Mouse (Mus musculus): ENCODE data around the gene Camkk2. TPM values are rescaled to one million over a fixed set of nuclear protein-coding genes. Genes with fewer than 3 reads are reported as not detected.

Camkk2 gene
- polyA plus RNA-seq, 1 experiment from 2014 or later = 73.4 TPM

DNA sequence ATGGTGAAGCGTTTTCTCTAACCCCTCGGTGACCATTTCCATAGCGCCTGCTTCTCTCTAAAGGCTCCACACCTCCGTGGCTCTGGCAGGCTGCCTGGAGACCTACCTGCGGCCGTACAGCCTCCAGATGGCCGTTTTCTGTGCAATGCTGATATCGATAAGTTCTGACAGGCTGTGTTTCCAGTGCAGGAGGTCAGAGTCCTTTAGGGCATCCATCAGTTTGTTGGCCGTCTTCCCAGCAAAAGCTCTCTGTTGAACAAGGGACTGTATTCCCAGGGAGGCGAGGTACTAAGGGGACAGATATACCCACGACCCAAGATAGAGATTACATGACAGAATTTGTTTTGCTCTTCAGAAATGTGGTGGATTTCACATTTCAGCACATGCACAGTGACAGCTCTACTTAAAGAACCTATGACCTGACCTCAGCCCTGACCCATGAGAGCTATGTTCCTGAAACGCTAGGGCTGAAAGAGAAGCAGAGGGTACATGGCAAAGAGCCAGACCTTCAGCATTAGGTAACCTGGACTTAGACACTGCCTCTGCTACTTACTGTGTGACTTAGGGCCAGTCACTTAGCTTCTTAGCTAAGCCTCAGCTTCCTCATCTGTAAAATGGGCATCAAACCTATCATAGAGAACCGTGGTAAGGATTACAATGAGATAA lies 21.3 kb upstream of the Camkk2 start:
- Histone ChIP-seq H3K27me3 (no peaks in the 10 kb centered on the region), H3K36me3 (peaks cover 88% of the 10 kb centered on the region)

DNA sequence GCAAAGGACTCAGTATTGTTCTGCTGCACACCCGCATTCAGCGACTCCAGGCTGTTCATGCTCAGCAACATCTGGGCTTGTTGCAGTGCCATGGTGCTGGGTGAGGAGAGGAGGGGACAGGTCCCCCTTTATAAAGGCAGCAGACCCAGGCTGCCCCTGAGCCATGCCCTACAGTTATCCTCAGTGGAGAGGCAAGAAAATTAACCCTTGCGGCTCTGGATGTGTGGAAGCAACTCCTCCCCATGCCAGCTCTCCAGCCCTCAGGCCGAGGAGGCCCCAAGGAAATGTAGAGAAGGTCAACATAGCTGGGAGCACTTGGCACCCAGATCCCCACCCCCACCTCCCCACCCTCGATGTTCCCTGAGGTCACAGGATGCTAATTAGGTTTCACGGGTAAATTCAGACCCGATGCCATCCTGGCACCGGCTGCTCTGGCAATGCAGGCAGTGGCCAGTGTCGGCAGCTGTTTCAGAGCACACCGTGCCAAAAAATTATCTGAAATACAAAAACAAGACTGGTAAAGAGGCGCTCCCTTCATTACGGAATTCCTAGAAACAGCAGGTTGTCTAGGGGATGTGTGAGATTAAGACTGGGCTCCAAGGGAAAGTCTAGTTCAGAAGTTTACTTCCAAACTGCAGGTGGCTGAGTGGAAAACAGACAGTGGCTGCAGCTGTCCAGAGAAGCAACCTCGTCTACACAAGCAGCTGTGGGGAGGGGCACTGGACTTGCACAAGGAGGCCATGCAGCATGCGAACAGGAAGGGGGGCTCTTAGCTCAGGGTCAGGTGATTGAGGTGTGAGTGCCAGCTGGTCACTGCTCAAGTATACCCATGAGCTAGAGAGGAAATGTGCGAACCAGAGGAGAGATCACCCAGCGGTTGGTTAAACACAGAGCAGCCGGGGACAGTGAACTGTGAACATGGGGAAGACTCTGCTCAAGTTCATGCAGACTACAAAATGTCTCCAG lies 20.5 kb upstream of the Camkk2 start:
- Histone ChIP-seq H3K9me3 (no peaks in the 10 kb centered on the region), H3K4me1 (replicated peaks) (peaks cover 25% of the 10 kb centered on the region), H3K4me3 (no peak overlapping the region), H3K9ac (no peak overlapping the region), H3K27me3 (no peaks in the 10 kb centered on the region), H3K27ac (replicated peaks) (peak overlapping the region; percentile 70), H3K36me3 (peaks cover 85% of the 10 kb centered on the region), H3K4me2 (peak overlapping the region; percentile 5; the same call in 1 of the 2 replicates)
- WGBS = 62% methylated on average over 17 of the region's 17 CpGs
- ATAC-seq (ENCODE audit: low FRiP score, low read depth) = peak; percentile 61

More for the DNA sequence above, 21.3 kb upstream of the Camkk2 start:
- Histone ChIP-seq H3K9me3 (no peaks in the 10 kb centered on the region), H3K4me2 (no peak overlapping the region), H3K9ac (no peak overlapping the region), H3K27ac (replicated peaks) (peak overlapping the region; percentile 70), H3K4me3 (no peak overlapping the region), H3K4me1 (replicated peaks) (peaks cover 25% of the 10 kb centered on the region)
- 66% methylated on average over 13 of the region's 13 CpGs for WGBS
- no peak; the same call in 1 of the 2 replicates for ATAC-seq (ENCODE audit: low FRiP score, low read depth)

DNA sequence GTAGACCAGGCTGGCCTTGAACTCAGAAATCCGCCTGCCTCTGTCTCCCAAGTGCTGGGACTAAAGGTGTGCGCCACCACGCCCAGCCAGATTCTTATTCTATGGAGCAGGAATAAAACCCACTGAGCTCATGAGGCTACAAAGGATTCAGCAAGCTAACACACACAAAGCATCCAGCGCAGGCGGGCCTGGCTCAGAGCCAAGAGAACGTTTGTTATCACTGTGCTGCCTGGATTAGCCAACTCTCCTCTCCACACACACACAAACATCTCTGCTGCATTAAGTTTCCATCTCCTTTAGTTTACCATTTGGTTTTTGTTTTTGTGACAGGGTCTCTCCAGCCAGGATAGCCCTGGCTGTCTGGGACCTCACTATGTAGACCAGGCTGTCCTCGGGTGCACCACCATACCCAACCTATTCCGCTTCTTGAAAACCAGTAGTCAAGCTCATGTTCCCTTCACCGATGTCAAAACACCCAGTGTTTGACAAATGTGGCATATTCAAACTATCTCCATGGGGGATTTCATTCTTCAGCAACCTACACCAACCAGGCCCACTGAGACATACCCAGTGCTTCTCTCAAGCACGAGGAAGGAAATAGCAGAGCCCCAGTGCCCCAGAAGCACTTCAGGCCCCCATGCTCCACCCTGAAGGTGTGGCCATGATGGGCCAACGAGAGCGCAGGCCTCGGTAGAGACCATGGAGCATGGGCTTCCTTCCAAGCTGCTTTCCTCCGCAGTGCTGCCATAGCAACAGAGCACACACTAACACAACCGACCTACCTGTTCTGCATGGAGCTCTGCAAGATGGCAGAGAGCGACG lies 19.6 kb upstream of the Camkk2 start:
- peaks cover 82% of the 10 kb centered on the region for H3K36me3 ChIP-seq
- no peak overlapping the region for H3K4me3 ChIP-seq
- H3K4me1 ChIP-seq (replicated peaks) = peaks cover 25% of the 10 kb centered on the region
- H3K27ac ChIP-seq (replicated peaks) = peak overlapping the region; percentile 70
- no peaks in the 10 kb centered on the region for H3K27me3 ChIP-seq
- WGBS = 54% methylated on average over 17 of the region's 17 CpGs
- ATAC-seq (ENCODE audit: low FRiP score, low read depth) = peak; percentile 75
- no peak overlapping the region for H3K9ac ChIP-seq
- H3K4me2 ChIP-seq = peak overlapping the region; percentile 5; the same call in 1 of the 2 replicates
- H3K9me3 ChIP-seq = no peaks in the 10 kb centered on the region

DNA sequence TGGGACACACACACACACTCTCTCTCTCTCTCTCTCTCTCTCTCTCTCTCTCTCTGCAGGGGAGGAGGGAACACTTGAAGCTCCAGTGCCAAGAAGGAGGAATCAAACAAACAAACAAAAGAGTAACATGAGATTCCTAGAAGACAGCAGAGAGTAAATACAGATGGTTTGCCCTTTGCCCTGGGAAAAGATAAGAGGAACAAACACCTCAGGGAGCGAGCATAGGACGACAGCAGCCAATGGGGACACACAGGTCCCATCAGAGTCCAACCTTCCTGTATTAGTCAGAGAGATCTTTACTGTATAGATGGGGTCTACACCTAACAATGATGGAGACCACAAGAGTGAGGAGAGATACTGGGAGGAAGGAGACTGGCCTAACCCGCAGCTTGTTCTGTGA lies 18.7 kb upstream of the Camkk2 start:
- no peak overlapping the region for H3K9ac ChIP-seq
- 94% methylated on average over 3 of the region's 3 CpGs for WGBS
- H3K27ac ChIP-seq (replicated peaks) = no peak overlapping the region
- H3K4me1 ChIP-seq (replicated peaks) = peaks cover 25% of the 10 kb centered on the region
- peaks cover 83% of the 10 kb centered on the region for H3K36me3 ChIP-seq
- no peak overlapping the region for H3K4me3 ChIP-seq
- no peak for ATAC-seq (ENCODE audit: low FRiP score, low read depth)
- no peak overlapping the region for H3K4me2 ChIP-seq
- H3K27me3 ChIP-seq = no peaks in the 10 kb centered on the region
- no peaks in the 10 kb centered on the region for H3K9me3 ChIP-seq

DNA sequence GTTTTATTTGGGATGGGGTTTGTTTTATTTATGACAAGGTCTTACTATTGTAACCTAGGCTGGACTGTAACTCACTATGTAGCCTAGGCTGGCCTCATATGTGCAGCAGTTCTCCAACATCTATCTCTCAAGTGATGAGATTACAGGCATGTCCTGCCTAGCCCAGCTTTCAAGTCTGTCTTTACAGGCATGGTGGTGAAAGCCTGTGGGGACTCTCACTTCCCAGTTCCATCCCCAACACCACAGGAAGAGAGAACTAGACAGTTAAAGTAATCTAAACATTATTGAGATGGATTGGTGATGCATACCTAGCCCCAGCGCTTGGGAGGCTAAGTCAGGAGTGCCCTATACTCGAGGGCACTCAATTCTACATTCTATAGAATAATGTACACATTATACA lies 9.5 kb upstream of the Camkk2 start:
- ATAC-seq (ENCODE audit: low FRiP score, low read depth) = no peak
- H3K4me3 ChIP-seq = no peak overlapping the region
- H3K36me3 ChIP-seq = peaks cover 58% of the 10 kb centered on the region
- H3K9ac ChIP-seq = no peak overlapping the region
- 91% methylated on average over 2 of the region's 2 CpGs for WGBS
- 0 out of 2 replicates have a peak, but pooled peaks cover 3% of the 10 kb centered on the region for H3K4me1 ChIP-seq (replicated peaks)
- H3K27ac ChIP-seq (replicated peaks) = no peak overlapping the region
- H3K9me3 ChIP-seq = no peaks in the 10 kb centered on the region
- no peak overlapping the region for H3K4me2 ChIP-seq
- H3K27me3 ChIP-seq = no peaks in the 10 kb centered on the region

DNA sequence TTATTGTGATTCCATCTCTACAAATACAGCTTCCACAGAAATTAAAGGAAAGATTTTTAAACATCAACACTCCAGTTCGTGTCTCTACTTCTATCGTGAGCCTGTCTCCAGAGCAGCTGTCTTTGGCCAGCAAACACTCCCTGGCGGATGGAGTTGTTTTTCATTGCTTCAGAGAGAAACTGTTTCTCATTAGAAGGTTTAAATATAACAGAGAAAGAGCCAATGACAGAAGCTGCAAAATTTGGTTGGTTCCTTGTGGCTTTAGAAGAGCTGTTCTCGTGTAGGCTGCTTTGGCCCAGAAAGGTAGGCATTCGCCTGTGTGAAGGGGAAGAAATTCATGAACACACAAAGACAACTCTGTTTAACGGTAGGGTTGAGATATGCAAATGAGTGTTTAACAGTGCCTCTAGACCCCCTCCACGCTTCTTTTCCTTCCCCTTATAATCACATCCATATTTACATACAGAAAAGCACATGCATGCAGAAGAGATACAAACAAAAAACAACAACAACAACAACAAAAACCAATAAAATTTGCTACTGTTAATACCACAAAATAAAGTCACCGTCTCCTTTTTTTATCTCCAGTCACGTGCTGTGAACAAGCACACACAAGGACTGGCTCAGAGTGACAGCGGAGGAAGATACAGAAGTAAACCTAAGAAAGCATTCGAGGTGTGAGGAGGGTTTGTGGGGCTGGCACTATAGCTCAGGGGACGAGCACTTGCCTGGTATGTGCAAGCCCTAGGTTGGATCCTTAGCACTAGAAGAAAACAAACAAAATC lies 7.0 kb upstream of the Camkk2 start:
- no peak overlapping the region for H3K9ac ChIP-seq
- no peaks in the 10 kb centered on the region for H3K9me3 ChIP-seq
- H3K36me3 ChIP-seq = peaks cover 37% of the 10 kb centered on the region
- 0 out of 2 replicates have a peak, but pooled peaks cover 3% of the 10 kb centered on the region for H3K4me1 ChIP-seq (replicated peaks)
- H3K4me2 ChIP-seq = no peak overlapping the region
- 67% methylated on average over 12 of the region's 12 CpGs for WGBS
- H3K27ac ChIP-seq (replicated peaks) = 0 out of 2 replicates have a peak overlapping the region, but pooled peaks have one; percentile 51
- no peak overlapping the region for H3K4me3 ChIP-seq
- ATAC-seq (ENCODE audit: low FRiP score, low read depth) = no peak
- H3K27me3 ChIP-seq = no peaks in the 10 kb centered on the region

DNA sequence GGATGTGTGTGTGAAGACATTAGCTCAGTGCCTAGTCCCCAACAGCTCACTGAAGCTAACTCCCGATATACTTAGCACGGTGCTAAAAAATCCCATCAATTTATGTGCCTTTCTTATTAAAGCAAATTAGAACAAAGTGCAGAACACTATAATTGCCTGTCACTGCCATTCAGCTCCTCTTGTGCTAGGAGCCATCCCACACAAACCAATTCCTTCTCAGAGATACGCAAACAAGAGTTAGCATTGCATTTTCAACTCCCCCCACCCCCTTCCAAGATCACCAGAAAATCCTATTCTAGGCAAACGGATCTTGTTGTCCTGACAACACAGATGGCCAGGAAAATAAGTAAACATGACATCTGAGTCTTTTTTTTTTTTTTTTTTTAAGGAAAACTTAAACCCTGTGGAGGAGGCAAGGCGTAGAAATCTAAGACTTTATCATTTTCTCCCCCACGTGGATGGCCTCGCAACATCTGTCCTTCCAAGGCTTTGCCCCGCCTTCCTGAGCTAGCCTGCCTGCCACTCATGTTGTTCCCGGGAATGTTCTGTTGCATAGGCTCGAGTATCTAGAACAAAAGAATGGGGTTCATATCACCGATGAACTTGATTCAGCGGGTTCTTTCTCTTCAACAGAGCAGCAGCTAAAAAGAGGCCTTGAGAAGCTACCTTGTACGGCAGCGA lies 4.7 kb upstream of the Camkk2 start:
- Histone ChIP-seq H3K9me3 (no peaks in the 10 kb centered on the region), H3K4me1 (replicated peaks) (peaks cover 8% of the 10 kb centered on the region), H3K27me3 (no peaks in the 10 kb centered on the region), H3K4me3 (no peak overlapping the region), H3K36me3 (peaks cover 31% of the 10 kb centered on the region), H3K4me2 (no peak overlapping the region), H3K27ac (replicated peaks) (no peak overlapping the region), H3K9ac (no peak overlapping the region)
- no peak for ATAC-seq (ENCODE audit: low FRiP score, low read depth)
- WGBS = 50% methylated on average over 14 of the region's 14 CpGs

DNA sequence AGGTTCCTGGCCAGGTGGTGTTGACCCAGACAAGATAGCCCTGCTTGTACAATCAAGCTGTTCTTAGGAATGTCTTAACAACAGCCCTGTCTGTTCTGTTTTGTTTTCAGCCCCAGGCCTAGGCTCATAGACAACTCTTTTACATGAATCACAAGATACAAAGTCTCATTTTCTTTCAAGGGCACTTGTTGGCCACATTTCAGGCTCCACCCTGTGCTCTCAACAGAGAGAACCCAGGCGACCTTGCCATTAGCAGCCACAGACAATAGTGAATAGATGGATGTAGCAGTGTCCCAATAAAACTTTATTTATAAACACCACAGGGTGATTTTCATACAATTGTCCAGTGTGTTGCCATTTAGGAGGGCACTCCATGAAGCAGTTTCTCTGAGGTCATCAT lies 2.9 kb upstream of the Camkk2 start:
- H3K4me2 ChIP-seq = no peak overlapping the region
- WGBS = 63% methylated on average over 1 of the region's 1 CpGs
- no peaks in the 10 kb centered on the region for H3K9me3 ChIP-seq
- H3K36me3 ChIP-seq = peaks cover 15% of the 10 kb centered on the region
- ATAC-seq (ENCODE audit: low FRiP score, low read depth) = no peak
- H3K27ac ChIP-seq (replicated peaks) = no peak overlapping the region
- H3K4me3 ChIP-seq = no peak overlapping the region
- no peak overlapping the region for H3K9ac ChIP-seq
- H3K27me3 ChIP-seq = no peaks in the 10 kb centered on the region
- H3K4me1 ChIP-seq (replicated peaks) = peaks cover 23% of the 10 kb centered on the region

DNA sequence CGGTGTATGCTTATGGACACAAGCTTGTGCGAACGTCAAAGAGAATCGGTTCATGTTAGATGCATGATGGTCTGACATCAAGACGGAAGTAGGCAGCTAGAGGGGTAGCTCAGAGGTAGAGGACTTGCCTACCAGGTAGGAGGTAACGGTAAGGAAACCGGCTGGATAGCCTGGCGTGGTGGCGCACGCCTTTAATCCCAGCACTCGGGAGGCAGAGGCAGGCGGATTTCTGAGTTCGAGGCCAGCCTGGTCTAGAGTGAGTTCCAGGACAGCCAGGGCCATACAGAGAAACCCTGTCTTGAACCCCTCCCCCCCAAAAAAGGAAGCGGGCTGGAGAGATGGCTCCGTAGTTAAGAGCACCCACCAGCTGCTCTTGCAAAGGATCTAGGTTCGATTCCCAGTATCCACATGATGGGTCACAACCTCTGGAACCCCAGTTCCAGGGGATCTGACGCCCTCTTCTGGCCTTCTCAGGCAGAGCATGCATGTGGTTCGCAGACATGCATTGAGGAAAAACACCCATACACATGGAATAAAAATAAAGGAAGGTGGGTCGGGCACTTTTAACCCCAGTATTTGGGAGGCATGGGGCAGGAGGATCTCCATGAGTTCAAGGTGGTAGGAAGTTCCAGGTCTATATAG lies 1.7 kb upstream of the Camkk2 start:
- Histone ChIP-seq H3K9ac (no peak overlapping the region), H3K4me1 (replicated peaks) (peaks cover 23% of the 10 kb centered on the region), H3K36me3 (peaks cover 4% of the 10 kb centered on the region; the same call in 1 of the 2 replicates), H3K27me3 (no peaks in the 10 kb centered on the region), H3K4me2 (no peak overlapping the region), H3K27ac (replicated peaks) (no peak overlapping the region), H3K4me3 (no peak overlapping the region), H3K9me3 (no peaks in the 10 kb centered on the region)
- WGBS = 89% methylated on average over 19 of the region's 19 CpGs
- no peak for ATAC-seq (ENCODE audit: low FRiP score, low read depth)

Data from hindbrain, embryonic 15.5 days (tissue).